Mouse (Mus musculus): ENCODE measurements at regions not wholly inside any gene's neighbourhood (a gene's known extent, or its start where the extent isn't known, plus 50 kb on each side); places are given as distances from the start of the nearest gene placed in this dataset.

- ATAC-seq (ENCODE audit: low FRiP score) (no peak), DNase-seq (ENCODE audit: low spot score) (no peak)
- WGBS = 64% methylated on average over 8 of the region's 8 CpGs
These were observed 55.4 kb upstream of the Kdm7a start for GRCm38 (mm10) chr6:39261951-39262350.

GRCm38 (mm10) chr6:39260480-39260879 lies 53.9 kb upstream of the Kdm7a start:
- 95% methylated on average over 4 of the region's 4 CpGs for WGBS
- no peak for ATAC-seq (ENCODE audit: low FRiP score)
- H3K9me3 ChIP-seq (ENCODE audit: control insufficient read depth, low read length) = no peaks in the 10 kb centered on the region
- no peak overlapping the region for H3K4me3 ChIP-seq (replicated peaks; ENCODE audit: low read length)
- H3K27ac ChIP-seq = no peak overlapping the region
- H3K9ac ChIP-seq = no peak overlapping the region
- H3K4me1 ChIP-seq (replicated peaks; ENCODE audit: control insufficient read depth, insufficient read depth, low read length) = peaks cover 6% of the 10 kb centered on the region; the same call in 1 of the 2 replicates
- no peaks in the 10 kb centered on the region for H3K36me3 ChIP-seq (replicated peaks; ENCODE audit: control insufficient read depth, insufficient read depth)
- no peak for DNase-seq (ENCODE audit: low spot score)
- H3K27me3 ChIP-seq (ENCODE audit: control insufficient read depth, insufficient read depth, low read length) = 0 out of 2 replicates have a peak, but pooled peaks cover 3% of the 10 kb centered on the region
- H3K4me2 ChIP-seq (replicated peaks) = no peak overlapping the region

More at GRCm38 (mm10) chr6:39261951-39262350, 55.4 kb upstream of the Kdm7a start:
- H3K27me3 ChIP-seq (ENCODE audit: control insufficient read depth, insufficient read depth, low read length) = no peaks in the 10 kb centered on the region
- no peaks in the 10 kb centered on the region for H3K36me3 ChIP-seq (replicated peaks; ENCODE audit: control insufficient read depth, insufficient read depth)
- H3K4me3 ChIP-seq (replicated peaks; ENCODE audit: low read length) = no peak overlapping the region
- no peaks in the 10 kb centered on the region for H3K9me3 ChIP-seq (ENCODE audit: control insufficient read depth, low read length)
- H3K4me2 ChIP-seq (replicated peaks) = no peak overlapping the region
- no peak overlapping the region for H3K9ac ChIP-seq
- peaks cover 6% of the 10 kb centered on the region; the same call in 1 of the 2 replicates for H3K4me1 ChIP-seq (replicated peaks; ENCODE audit: control insufficient read depth, insufficient read depth, low read length)
- H3K27ac ChIP-seq = no peak overlapping the region

- DNase-seq (ENCODE audit: low spot score) (no peak), ATAC-seq (ENCODE audit: low FRiP score) (no peak)
- H3K4me1 ChIP-seq (replicated peaks; ENCODE audit: control insufficient read depth, insufficient read depth, low read length) = peaks cover 6% of the 10 kb centered on the region; the same call in 1 of the 2 replicates
- whole genome bisulfite sequencing = 93% methylated on average over 1 of the region's 1 CpGs
- H3K4me3 ChIP-seq (replicated peaks; ENCODE audit: low read length) = no peak overlapping the region
- H3K36me3 ChIP-seq (replicated peaks; ENCODE audit: control insufficient read depth, insufficient read depth) = no peaks in the 10 kb centered on the region
- H3K9me3 ChIP-seq (ENCODE audit: control insufficient read depth, low read length) = no peaks in the 10 kb centered on the region
- no peak overlapping the region for H3K27ac ChIP-seq
- H3K27me3 ChIP-seq (ENCODE audit: control insufficient read depth, insufficient read depth, low read length) = 0 out of 2 replicates have a peak, but pooled peaks cover 3% of the 10 kb centered on the region
- no peak overlapping the region for H3K4me2 ChIP-seq (replicated peaks)
- no peak overlapping the region for H3K9ac ChIP-seq
These were observed 52.5 kb upstream of the Kdm7a start for GRCm38 (mm10) chr6:39259129-39259528.

- Histone ChIP-seq H3K27ac (no peak overlapping the region), H3K4me3 (replicated peaks; ENCODE audit: low read length) (no peak overlapping the region), H3K4me1 (replicated peaks; ENCODE audit: control insufficient read depth, insufficient read depth, low read length) (peaks cover 6% of the 10 kb centered on the region; the same call in 1 of the 2 replicates), H3K36me3 (replicated peaks; ENCODE audit: control insufficient read depth, insufficient read depth) (no peaks in the 10 kb centered on the region), H3K4me2 (replicated peaks) (no peak overlapping the region), H3K9me3 (ENCODE audit: control insufficient read depth, low read length) (no peaks in the 10 kb centered on the region), H3K27me3 (ENCODE audit: control insufficient read depth, insufficient read depth, low read length) (0 out of 2 replicates have a peak, but pooled peaks cover 3% of the 10 kb centered on the region), H3K9ac (no peak overlapping the region)
- ATAC-seq (ENCODE audit: low FRiP score) (no peak), DNase-seq (ENCODE audit: low spot score) (no peak)
- WGBS = 90% methylated on average over 4 of the region's 4 CpGs
These were observed 52.1 kb upstream of the Kdm7a start for GRCm38 (mm10) chr6:39258656-39259055.

GRCm38 (mm10) chr6:39257667-39258395 lies 51.2 kb upstream of the Kdm7a start:
- 0 out of 2 replicates have a peak, but pooled peaks cover 3% of the 10 kb centered on the region for H3K27me3 ChIP-seq (ENCODE audit: control insufficient read depth, insufficient read depth, low read length)
- peak overlapping the region; percentile 77 for H3K4me2 ChIP-seq (replicated peaks)
- ATAC-seq (ENCODE audit: low FRiP score) (no peak), DNase-seq (ENCODE audit: low spot score) (no peak)
- H3K36me3 ChIP-seq (replicated peaks; ENCODE audit: control insufficient read depth, insufficient read depth) = no peaks in the 10 kb centered on the region
- H3K9me3 ChIP-seq (ENCODE audit: control insufficient read depth, low read length) = no peaks in the 10 kb centered on the region
- H3K27ac ChIP-seq = peak overlapping the region; percentile 76
- H3K4me1 ChIP-seq (replicated peaks; ENCODE audit: control insufficient read depth, insufficient read depth, low read length) = peaks cover 6% of the 10 kb centered on the region; the same call in 1 of the 2 replicates
- peak overlapping the region; percentile 57 for H3K9ac ChIP-seq
- peak overlapping the region; percentile 40 for H3K4me3 ChIP-seq (replicated peaks; ENCODE audit: low read length)
- 53% methylated on average over 7 of the region's 7 CpGs for WGBS

- Histone ChIP-seq H3K4me1 (replicated peaks; ENCODE audit: control insufficient read depth, insufficient read depth, low read length) (peaks cover 6% of the 10 kb centered on the region; the same call in 1 of the 2 replicates), H3K27ac (peak overlapping the region; percentile 76), H3K27me3 (ENCODE audit: control insufficient read depth, insufficient read depth, low read length) (0 out of 2 replicates have a peak, but pooled peaks cover 3% of the 10 kb centered on the region)
These were observed 50.6 kb upstream of the Kdm7a start for GRCm38 (mm10) chr6:39257111-39257571.

GRCm38 (mm10) chr6:39256304-39257103 lies 49.9 kb upstream of the Kdm7a start:
- H3K4me2 ChIP-seq (replicated peaks) = peak overlapping the region; percentile 77
- ATAC-seq (ENCODE audit: low FRiP score) (peak; percentile 91), DNase-seq (ENCODE audit: low spot score) (peak; percentile 77)
- no peaks in the 10 kb centered on the region for H3K9me3 ChIP-seq (ENCODE audit: control insufficient read depth, low read length)
- H3K4me1 ChIP-seq (replicated peaks; ENCODE audit: control insufficient read depth, insufficient read depth, low read length) = peaks cover 6% of the 10 kb centered on the region; the same call in 1 of the 2 replicates
- H3K27ac ChIP-seq = peak overlapping the region; percentile 76
- H3K27me3 ChIP-seq (ENCODE audit: control insufficient read depth, insufficient read depth, low read length) = 0 out of 2 replicates have a peak, but pooled peaks cover 3% of the 10 kb centered on the region
- no peaks in the 10 kb centered on the region for H3K36me3 ChIP-seq (replicated peaks; ENCODE audit: control insufficient read depth, insufficient read depth)
- H3K9ac ChIP-seq = peak overlapping the region; percentile 57
- WGBS = 3% methylated on average over 48 of the region's 48 CpGs
- peak overlapping the region; percentile 40 for H3K4me3 ChIP-seq (replicated peaks; ENCODE audit: low read length)

More at GRCm38 (mm10) chr6:39257111-39257571, 50.6 kb upstream of the Kdm7a start:
- Histone ChIP-seq H3K36me3 (replicated peaks; ENCODE audit: control insufficient read depth, insufficient read depth) (no peaks in the 10 kb centered on the region), H3K9ac (peak overlapping the region; percentile 57), H3K4me2 (replicated peaks) (peak overlapping the region; percentile 77), H3K9me3 (ENCODE audit: control insufficient read depth, low read length) (no peaks in the 10 kb centered on the region), H3K4me3 (replicated peaks; ENCODE audit: low read length) (peak overlapping the region; percentile 40)
- ATAC-seq (ENCODE audit: low FRiP score) (peak; percentile 63), DNase-seq (ENCODE audit: low spot score) (peak; percentile 57)
- 0% methylated on average over 18 of the region's 18 CpGs for WGBS
